In the genomic region with DNA sequence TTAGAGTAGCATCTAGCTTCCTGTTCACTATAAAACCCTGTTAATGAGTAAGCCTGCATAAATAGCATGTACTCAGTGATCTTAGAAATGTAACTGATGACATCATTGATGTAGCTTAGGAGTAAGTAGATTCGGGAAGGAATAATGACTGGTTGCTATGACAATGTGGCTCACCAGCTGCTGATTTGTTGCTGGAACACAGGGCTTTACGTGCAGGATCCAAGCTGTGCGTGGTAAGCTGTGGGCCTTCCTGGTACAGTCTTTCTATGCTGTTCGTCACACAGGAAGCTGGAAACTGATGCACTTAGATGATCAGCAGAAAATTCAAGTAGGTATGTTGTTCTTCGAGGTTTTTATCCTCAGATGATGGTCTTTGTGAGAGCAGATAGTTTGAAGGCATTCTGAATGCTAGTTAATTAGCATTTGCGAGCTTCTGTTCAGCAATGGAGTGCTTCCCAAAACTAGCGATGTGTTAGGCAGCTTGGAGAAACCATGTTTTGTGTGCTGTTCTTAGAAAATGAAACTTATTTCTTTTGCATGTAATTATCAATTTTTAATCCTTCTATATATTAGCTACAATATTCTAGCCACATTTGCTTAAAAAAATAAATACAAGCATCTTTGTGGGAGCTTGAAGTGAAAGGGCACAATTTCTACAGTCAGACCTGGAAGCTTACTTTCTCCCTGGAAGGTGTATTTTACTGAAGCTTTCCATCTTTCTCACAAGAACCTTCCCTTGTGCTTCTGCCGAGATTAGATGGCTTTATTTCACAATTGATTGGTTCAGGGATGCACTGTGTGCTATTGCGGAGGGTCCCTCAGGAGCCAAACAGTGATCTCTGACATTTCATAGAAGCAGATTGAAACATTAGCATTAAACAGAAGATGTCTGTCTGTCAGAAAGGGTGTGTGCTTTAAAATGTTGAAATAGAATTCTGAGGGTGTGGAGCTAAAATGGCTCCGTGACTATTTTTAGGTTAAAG, we compare ENCODE assay signal across 8 mouse cellular contexts. TPM values are rescaled to one million over a fixed set of nuclear protein-coding genes. Genes with fewer than 3 reads are reported as not detected.
DNase-seq lines count a peak whose midpoint lies in the region; ATAC-seq and TF ChIP-seq lines count a peak whose summit lies in the region.

No protein-coding gene starts in this region.

- intact Hi-C loops in left cerebral cortex, postnatal 4 days (cut with DNase I), result loop anchor here (5.0 kb wide), 1 partner anchor 141 kb away; no protein-coding TSS in a partner anchor
- intact Hi-C loops in gastrocnemius, postnatal 14 days (cut with DNase I; ENCODE audit: low total_unique reads), result no loop called here

- peak overlapping the region; percentile 52 for H3K9ac ChIP-seq in hindbrain, embryonic 15.5 days

- 0 out of 2 replicates have a peak, but pooled peaks cover 5% of the 10 kb centered on the region for H3K36me3 ChIP-seq in hindbrain, embryonic 15.5 days

- H3K9me3 ChIP-seq in hindbrain, embryonic 15.5 days, result no peaks in the 10 kb centered on the region

- H3K4me3 ChIP-seq in cortical plate, adult 2 months (ENCODE audit: insufficient read depth, low read length), result peak overlapping the region; percentile 90
- peak overlapping the region; percentile 39 for H3K4me3 ChIP-seq in hindbrain, embryonic 15.5 days

- peak overlapping the region; percentile 96 for H3K27ac ChIP-seq in cortical plate, adult 2 months (ENCODE audit: insufficient read depth, low read length)
- H3K27ac ChIP-seq in hindbrain, embryonic 15.5 days (replicated peaks), result peak overlapping the region; percentile 88

- peak overlapping the region; percentile 55 for H3K4me2 ChIP-seq in hindbrain, embryonic 15.5 days

- peak; percentile 99 for TF ChIP-seq POLR2A in cortical plate, adult 2 months (IDR thresholded peaks at IDR 0.05; ENCODE audit: extremely low read depth, insufficient read depth, low read length)

- DNase-seq in T-cell, adult 2 months (ENCODE audit: low spot score), result peak; percentile 49
- DNase-seq in left cerebral cortex, postnatal 4 days, result peak; percentile 40
- peak; percentile 69 for DNase-seq in right cerebral cortex, postnatal 25 days
- no peak for DNase-seq in gastrocnemius, postnatal 14 days
- DNase-seq in natural killer cell, adult 2 months (ENCODE audit: low spot score in 2 of 2), result no peak
- DNase-seq in gastrocnemius, postnatal 25 days, result no peak

- peak; percentile 95 for ATAC-seq in hindbrain, embryonic 15.5 days (ENCODE audit: low FRiP score, low read depth)

- TF ChIP-seq CTCF in cortical plate, adult 2 months (IDR thresholded peaks at IDR 0.05; ENCODE audit: extremely low read depth, insufficient read depth, low read length), result no peak

- H3K27me3 ChIP-seq in hindbrain, embryonic 15.5 days, result no peaks in the 10 kb centered on the region

- 34% methylated on average over 10 of the region's 10 CpGs for WGBS in hindbrain, embryonic 15.5 days

- H3K4me1 ChIP-seq in cortical plate, adult 2 months (ENCODE audit: control insufficient read depth, insufficient read depth, low read length), result no peaks in the 10 kb centered on the region; the same call in none of the 2 replicates
- peaks cover 14% of the 10 kb centered on the region for H3K4me1 ChIP-seq in hindbrain, embryonic 15.5 days (replicated peaks)

RNA-seq across cellular contexts. Expression of a gene that starts 9.6 kb away (rescaled TPM):
- polyA plus RNA-seq in cortical plate, adult 2 months (2012; rRNA removed), result 0.89 and 0.96 TPM in 2 replicates
- 0.41 and 0.54 TPM in 2 replicates for polyA plus RNA-seq in hindbrain, embryonic 15.5 days (2015; fragmentation: Nextera tagmentation; extraction: Ambion mirVana)
- total RNA-seq in left cerebral cortex, postnatal 4 days (2021), result under 1 TPM; 0.32 to 0.48 TPM
- total RNA-seq in gastrocnemius, postnatal 14 days (2021), result not detected
- total RNA-seq in gastrocnemius, postnatal 25 days (2021), result not detected

RNA-seq across cellular contexts. Expression of a gene that starts 36.7 kb away (rescaled TPM):
- polyA plus RNA-seq in cortical plate, adult 2 months (2012; rRNA removed), result 0.73 and 0.81 TPM in 2 replicates
- 0.18 and 0.29 TPM in 2 replicates for polyA plus RNA-seq in hindbrain, embryonic 15.5 days (2015; fragmentation: Nextera tagmentation; extraction: Ambion mirVana)
- under 1 TPM; 0.30 to 0.32 TPM for total RNA-seq in left cerebral cortex, postnatal 4 days (2021)
- total RNA-seq in gastrocnemius, postnatal 14 days (2021), result not detected
- not detected for total RNA-seq in gastrocnemius, postnatal 25 days (2021)

Comparison
In these comparisons a context has a peak if more than half of its experiments do, and no peak if none do; other contexts are left out.
1. DNase-seq: peak in T-cell, adult 2 months (single experiment), left cerebral cortex, postnatal 4 days (single experiment) and right cerebral cortex, postnatal 25 days (single experiment); none in gastrocnemius, postnatal 14 days (single experiment), natural killer cell, adult 2 months (0 of 2) and gastrocnemius, postnatal 25 days (single experiment).